Mouse (Mus musculus) induced T-regulatory cell, adult 2 months (primary cell): Measurements from ENCODE around the gene Anapc16.

Experiments
- DNase-seq: peaks from one replicate; pipeline ENCODE4 v3.0.0-alpha.2; 2012; ENCODE audit warnings: low read depth

Gene Anapc16

DNA sequence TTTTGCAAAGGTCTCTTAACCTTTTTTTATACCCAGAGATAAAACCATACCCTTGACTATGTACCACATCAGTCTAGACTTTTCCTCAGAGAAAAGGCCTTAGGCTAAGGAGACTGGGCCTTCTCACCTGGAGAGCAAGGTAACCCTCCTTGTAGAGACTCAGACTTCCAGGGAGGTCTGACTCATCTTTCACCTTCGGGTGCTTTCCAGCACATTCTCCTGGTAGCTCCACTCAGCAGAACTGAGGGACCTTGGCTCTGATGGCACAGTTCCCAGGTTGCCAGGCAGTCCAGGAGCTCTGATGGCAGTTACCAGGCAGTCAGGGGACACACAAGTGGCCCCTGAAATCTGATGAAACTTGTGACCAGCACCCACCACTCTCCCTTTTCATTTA, 53.7 kb downstream of the Anapc16 start:
- DNase-seq: no peak

DNA sequence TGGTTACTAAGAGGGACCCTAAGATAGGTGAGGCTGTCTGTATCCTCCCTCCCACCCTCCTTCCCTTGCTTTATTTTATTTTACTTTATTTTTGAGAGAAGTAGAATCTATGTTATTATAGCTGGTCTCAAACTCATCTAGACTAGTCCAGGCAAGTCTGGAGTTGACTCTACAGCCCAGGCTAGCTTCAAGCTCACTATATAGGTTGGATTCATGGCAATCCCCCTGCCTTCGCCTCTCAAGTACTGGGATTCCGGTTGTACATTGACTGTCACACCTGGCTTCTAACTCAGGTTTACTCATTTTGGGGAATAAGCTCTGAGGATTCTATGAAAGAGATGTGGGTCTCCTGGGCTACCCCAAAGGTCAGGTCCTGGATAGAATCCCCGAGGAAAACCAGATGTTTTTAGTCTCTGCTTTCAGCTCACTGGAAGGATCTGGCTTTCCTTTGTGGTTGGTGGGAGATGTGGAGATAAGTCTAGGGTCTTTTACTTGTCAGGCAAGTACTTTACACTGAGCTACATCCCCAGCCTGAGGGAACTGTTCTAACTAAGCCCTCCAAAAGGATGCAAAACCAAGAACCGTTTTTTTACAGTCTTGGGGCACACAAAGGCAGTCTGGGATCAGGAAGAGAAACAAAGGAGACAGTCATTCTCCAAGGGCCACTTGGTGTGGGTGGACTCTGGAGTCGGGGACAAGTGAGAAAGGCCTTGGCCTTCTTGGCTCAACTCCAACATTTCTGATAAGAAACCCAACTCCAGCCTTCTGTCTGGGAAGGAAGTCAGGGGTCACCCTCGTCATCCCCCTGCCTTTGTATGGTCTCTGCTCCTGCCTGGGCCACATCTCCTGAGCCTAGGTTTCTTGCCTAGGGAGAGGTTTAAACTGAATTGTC, 54.3 kb downstream of the Anapc16 start:
- peak; percentile 45 for DNase-seq

DNA sequence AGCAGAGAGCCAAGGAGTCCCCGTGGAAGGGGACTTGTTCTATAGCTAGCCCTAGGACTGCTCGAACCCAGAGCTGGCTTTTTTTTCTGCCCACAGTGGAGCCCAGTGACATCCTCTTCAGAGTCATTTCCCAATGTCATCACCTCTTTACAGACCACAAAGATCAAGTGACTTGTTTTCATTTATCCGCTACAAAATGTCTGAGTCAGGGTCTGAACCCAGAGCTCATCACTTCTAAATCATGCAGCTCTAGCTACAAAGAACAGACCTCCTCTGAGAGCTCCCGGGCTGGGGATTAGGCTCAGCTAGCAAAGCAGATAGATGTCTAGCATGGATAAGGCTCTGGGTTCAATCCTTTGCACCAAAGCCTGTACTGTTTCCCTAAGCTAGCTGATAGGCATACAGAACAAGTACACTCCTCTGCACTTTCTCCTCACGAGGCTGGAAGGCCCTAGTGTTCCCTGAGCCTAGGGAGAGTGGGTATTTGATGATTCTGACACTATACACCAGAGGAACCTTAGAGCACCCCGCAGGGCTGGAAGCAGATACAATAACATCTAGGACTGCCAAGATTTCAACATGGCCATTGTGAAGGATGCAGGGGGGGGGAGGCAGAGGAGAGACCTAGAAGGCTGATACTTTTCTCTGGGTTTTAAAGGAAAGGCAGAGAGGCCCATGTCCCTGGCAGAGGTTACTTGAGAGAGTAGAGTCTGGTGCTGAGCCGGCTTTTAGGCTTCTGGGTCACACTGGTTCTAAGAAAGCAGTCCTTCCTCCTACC, 55.5 kb downstream of the Anapc16 start:
- DNase-seq: peak; percentile 75

DNA sequence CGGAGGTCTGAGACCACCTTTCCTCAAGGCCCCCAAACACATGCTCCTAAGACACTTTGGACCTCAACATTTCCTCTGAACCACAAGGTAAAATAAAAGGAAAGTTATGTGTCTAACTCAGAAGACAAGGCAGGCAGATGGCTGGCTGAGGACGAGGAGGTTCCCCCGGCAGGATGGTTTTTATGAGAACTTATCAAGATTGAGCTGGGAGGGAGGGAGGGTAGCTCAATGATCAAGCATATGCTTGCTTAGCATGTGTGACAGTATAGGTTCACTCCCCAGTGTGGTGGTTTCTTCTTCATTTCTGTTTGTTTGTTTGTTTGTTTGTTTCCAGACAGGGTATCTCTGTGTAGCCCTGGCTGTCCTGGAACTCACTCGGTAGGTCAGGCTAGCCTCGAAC, 56.6 kb downstream of the Anapc16 start:
- no peak for DNase-seq

DNA sequence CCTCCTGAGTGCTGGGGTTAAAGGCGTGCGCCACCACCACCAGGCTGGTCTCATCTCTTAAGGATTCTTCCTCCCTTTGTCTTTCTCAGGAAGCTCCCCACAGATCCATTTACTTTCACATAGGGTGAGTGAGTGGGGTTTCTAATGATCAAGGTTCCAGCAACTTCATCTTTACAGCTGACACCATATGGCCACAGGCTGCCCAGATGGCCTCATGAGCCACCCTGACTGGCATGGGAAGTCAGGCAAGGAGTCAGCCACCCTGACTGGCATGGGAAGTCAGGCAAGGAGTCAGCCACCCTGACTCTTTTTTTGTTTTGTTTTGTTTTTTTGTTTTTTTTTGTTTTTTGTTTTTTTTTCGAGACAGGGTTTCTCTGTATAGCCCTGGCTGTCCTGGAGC, 57.5 kb downstream of the Anapc16 start:
- no peak for DNase-seq

DNA sequence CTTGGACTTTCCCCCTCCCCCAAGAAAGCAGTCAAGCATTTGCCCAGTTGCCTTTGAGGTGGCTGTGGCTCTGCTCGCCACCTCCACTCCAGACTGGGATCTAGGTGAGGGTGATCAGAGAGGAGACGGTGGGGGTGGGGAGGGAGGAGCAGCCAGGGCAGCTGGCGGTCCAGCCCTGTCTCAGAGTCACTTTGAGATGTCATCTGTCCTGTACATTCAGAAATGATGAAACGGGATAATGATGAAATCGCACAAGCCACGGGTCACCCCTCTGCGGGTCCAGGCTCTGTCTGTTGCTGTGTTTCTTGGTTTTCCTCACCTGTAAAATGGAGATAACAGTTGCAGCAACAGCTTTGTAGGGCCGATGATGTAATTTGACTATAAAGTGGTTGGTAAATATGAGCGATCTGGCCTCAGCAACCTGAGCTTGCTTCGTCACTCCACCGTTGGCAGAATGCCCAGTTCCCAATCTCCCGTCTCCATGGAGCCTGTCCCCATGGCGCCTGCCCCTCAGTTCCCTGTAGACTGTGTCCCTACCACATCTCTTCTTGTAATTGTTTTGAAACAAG, 59.4 kb downstream of the Anapc16 start:
- no peak for DNase-seq

DNA sequence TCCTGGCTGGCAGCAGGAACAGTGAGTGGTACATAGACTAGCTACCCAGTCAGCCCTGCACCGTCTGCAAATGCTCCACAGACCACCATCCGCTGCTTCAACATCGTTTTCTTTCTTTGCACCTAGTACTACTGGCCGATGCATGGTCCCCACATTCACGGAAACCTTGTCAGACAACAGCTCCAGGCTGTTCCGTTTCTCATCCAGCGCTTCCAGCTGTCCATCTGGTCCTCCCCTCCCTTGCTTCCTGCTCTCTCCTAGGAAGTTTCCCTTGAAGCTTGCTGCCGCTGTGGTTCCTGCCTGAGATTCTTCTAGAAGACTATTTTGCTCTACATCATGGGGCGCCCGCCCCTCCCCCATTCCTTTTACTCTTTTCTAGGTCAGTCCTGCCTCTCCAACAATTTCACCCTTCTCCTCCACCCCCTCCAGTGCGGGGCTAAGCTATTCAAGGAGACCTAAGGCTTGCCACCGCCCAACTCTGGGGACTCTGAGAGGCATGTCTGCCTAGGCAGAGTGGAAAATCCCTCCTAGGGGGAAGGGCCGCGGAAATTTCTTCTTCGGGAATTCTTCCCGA, 60.0 kb downstream of the Anapc16 start:
- no peak for DNase-seq

DNA sequence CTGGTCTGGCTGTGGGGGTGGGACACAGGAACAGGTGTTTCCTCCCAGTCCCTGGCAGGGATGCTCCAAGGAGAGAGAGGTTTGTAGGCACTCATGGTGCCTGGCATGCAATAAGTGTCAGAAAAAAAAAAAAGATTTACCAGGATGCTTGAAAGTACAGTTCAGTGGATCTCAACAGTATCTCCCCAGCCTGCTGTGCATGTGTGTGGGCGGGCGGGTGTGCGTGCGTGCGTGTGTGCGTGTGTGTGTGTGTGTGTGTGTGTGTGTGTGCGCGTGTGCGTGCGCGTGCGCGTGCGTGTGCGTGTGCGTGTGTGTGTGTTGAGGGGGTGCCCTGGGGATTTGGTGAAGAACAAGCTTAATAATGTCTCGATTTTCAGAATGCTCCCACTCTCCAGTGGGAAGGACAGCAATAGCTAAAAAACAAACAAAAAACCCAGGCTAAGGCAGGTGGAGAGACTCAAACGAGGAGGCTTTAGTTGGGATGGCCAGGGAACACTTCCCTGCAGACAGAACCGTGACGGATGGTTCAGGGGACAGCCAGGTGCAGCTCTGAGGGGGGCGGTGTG, 60.6 kb downstream of the Anapc16 start:
- peak; percentile 37 for DNase-seq

DNA sequence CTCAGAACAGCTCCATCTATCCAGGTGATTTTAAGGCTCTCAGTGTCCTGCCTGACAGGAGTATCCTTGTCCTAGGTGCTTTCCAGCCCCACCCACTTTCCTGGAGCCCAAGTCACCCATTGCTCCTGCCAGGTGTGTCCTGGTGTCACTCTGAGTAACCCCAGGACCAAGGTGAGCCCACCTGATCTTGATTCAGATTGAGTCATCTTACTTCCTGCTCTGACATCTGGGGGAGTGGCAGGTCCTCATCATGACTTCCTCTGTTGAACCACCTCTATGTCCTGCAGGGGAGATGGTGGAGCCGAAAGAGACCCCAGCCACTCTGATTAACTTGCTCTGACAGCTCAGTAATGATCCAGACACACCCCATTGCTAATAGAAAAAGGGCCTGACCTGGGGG, 63.9 kb downstream of the Anapc16 start:
- peak; percentile 69 for DNase-seq

DNA sequence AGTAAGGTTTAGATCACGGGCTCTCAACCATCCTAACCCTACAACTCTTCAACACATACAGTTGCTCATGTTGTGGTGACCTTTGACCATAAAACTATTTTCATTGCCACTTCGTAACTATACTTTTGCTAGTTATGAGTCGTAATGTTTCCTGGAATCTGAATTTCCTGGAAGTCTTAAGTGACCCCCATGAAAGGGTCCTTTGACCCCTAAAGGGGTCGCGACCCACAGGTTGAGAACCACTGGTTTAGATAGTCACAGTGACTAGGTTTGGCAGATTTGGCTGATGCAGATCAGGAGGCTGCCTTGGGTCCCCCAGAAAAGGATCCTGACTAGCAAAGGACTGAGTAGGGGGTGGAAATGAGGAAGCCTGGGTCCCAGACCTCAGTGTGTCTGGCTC, 64.3 kb downstream of the Anapc16 start:
- peak; percentile 50 for DNase-seq
